Mouse (Mus musculus): ENCODE results near the gene Zfp768.
"Not testable (repeated sequence)": the region's sequence is repeated elsewhere in the genome, so short reads cannot be mapped to it uniquely, and the experiment has no call there.

The Zfp768 gene

GRCm38 (mm10) chr7:127358472-127358871 lies 13.1 kb upstream of the Zfp768 start:
- no peak for DNase-seq (ENCODE audit: low read depth in 1 of 2, low spot score in 2 of 2)

- DNase-seq (ENCODE audit: low read depth in 1 of 2, low spot score in 2 of 2): no peak
These were observed 12.5 kb upstream of the Zfp768 start for GRCm38 (mm10) chr7:127357871-127358270.

- DNase-seq (ENCODE audit: low read depth in 1 of 2, low spot score in 2 of 2): no peak
These were observed 10.4 kb upstream of the Zfp768 start for GRCm38 (mm10) chr7:127355796-127356195.

- DNase-seq (ENCODE audit: low read depth in 1 of 2, low spot score in 2 of 2): no peak
These were observed 6.0 kb upstream of the Zfp768 start for GRCm38 (mm10) chr7:127351230-127352004.

- DNase-seq (ENCODE audit: low read depth in 1 of 2, low spot score in 2 of 2): no peak
These were observed 1.3 kb upstream of the Zfp768 start for GRCm38 (mm10) chr7:127346676-127347075.

- DNase-seq (ENCODE audit: low read depth in 1 of 2, low spot score in 2 of 2): no peak
These were observed 297 bp downstream of the Zfp768 start for GRCm38 (mm10) chr7:127345092-127345491.

GRCm38 (mm10) chr7:127344371-127344770 lies 1.0 kb downstream of the Zfp768 start:
- DNase-seq (ENCODE audit: low read depth in 1 of 2, low spot score in 2 of 2): no peak

- DNase-seq (ENCODE audit: low read depth in 1 of 2, low spot score in 2 of 2): no peak
These were observed 1.9 kb downstream of the Zfp768 start for GRCm38 (mm10) chr7:127343351-127344019.

GRCm38 (mm10) chr7:127342888-127343287 lies 2.5 kb downstream of the Zfp768 start:
- no peak for DNase-seq (ENCODE audit: low read depth in 1 of 2, low spot score in 2 of 2)

- DNase-seq (ENCODE audit: low read depth in 1 of 2, low spot score in 2 of 2): no peak
These were observed 3.1 kb downstream of the Zfp768 start for GRCm38 (mm10) chr7:127342332-127342731.

GRCm38 (mm10) chr7:127341861-127342260 lies 3.5 kb downstream of the Zfp768 start:
- DNase-seq (ENCODE audit: low read depth in 1 of 2, low spot score in 2 of 2): not testable (repeated sequence)

- DNase-seq (ENCODE audit: low read depth in 1 of 2, low spot score in 2 of 2): no peak
These were observed 4.0 kb downstream of the Zfp768 start for GRCm38 (mm10) chr7:127341356-127341755.

- DNase-seq (ENCODE audit: low read depth in 1 of 2, low spot score in 2 of 2): no peak
These were observed 7.8 kb downstream of the Zfp768 start for GRCm38 (mm10) chr7:127337636-127338035.

- no peak for DNase-seq (ENCODE audit: low read depth in 1 of 2, low spot score in 2 of 2)
These were observed 9.8 kb downstream of the Zfp768 start for GRCm38 (mm10) chr7:127335604-127336003.

GRCm38 (mm10) chr7:127333240-127333639 lies 12.1 kb downstream of the Zfp768 start:
- DNase-seq (ENCODE audit: low read depth in 1 of 2, low spot score in 2 of 2): no peak

- DNase-seq (ENCODE audit: low read depth in 1 of 2, low spot score in 2 of 2): no peak
These were observed 18.7 kb downstream of the Zfp768 start for GRCm38 (mm10) chr7:127326685-127327084.

GRCm38 (mm10) chr7:127325550-127325949 lies 19.8 kb downstream of the Zfp768 start:
- DNase-seq (ENCODE audit: low read depth in 1 of 2, low spot score in 2 of 2): no peak

- DNase-seq (ENCODE audit: low read depth in 1 of 2, low spot score in 2 of 2): no peak
These were observed 20.4 kb downstream of the Zfp768 start for GRCm38 (mm10) chr7:127324944-127325343.

- no peak for DNase-seq (ENCODE audit: low read depth in 1 of 2, low spot score in 2 of 2)
These were observed 23.3 kb downstream of the Zfp768 start for GRCm38 (mm10) chr7:127322085-127322484.

- DNase-seq (ENCODE audit: low read depth in 1 of 2, low spot score in 2 of 2): no peak
These were observed 24.3 kb downstream of the Zfp768 start for GRCm38 (mm10) chr7:127321106-127321505.

- no peak for DNase-seq (ENCODE audit: low read depth in 1 of 2, low spot score in 2 of 2)
These were observed 31.5 kb downstream of the Zfp768 start for GRCm38 (mm10) chr7:127313912-127314311.

GRCm38 (mm10) chr7:127309951-127310350 lies 35.4 kb downstream of the Zfp768 start:
- no peak for DNase-seq (ENCODE audit: low read depth in 1 of 2, low spot score in 2 of 2)

GRCm38 (mm10) chr7:127308887-127309286 lies 36.5 kb downstream of the Zfp768 start:
- no peak for DNase-seq (ENCODE audit: low read depth in 1 of 2, low spot score in 2 of 2)
